Mouse (Mus musculus): ENCODE data around the gene Pde4c.

DNA sequence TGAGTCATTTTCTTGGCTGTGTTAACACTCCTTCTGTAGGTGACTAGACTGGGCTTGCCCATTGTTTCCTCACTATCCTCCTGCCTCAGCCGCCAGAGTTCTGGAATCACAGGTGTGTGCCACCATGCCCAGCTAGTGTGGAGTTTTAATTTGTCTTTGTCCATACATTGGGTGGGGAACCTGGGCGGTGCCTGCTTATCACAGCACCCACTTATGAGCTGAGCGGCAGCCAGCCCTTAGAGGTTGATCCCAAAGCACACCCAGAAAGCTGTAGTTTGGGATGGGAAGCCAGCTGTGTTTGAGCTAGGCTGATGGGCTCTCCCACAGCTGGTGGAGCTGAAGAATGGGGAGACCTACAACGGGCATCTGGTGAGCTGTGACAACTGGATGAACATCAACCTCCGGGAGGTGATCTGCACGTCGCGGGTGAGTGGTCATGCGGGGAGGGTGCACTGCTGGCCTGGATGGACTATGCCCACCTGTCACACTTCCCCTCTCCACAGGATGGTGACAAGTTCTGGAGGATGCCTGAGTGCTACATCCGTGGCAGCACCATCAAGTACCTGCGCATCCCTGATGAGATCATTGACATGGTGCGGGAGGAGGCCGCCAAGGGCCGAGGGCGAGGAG is 46.0 kb upstream of the Pde4c start:
- TF ChIP-seq CTCF (IDR thresholded peaks at IDR 0.05; ENCODE audit: borderline replicate concordance, extremely low read depth, insufficient read depth, insufficient read length) (no peak), POLR2A (IDR thresholded peaks at IDR 0.05; ENCODE audit: borderline replicate concordance, extremely low read depth, insufficient read depth, insufficient read length, poor library complexity, severe bottlenecking) (no peak)

Data from brain, embryonic 14.5 days (tissue).